Mouse (Mus musculus) activated CD4-positive, CD25-positive, alpha-beta regulatory T cell, adult 4 months (primary cell): ENCODE measurements around the gene Ubash3b. TPM values are rescaled to one million over a fixed set of nuclear protein-coding genes. Genes with fewer than 3 reads are reported as not detected.

Experiments used
- ATAC-seq: one replicate; pipeline ENCODE4 v1.8.0; 2017
- polyA plus RNA-seq, 2 experiments: library from polyadenylated mRNA; unstranded; fragments of 100-300 nt; shearing (Covaris generic); gene quantifications; one replicate each; pipeline ENCODE4 v1.2.1; 2017

Ubash3b gene
- polyA plus RNA-seq, 2 experiments from 2014 or later: 18.3 to 25.0 TPM

DNA sequence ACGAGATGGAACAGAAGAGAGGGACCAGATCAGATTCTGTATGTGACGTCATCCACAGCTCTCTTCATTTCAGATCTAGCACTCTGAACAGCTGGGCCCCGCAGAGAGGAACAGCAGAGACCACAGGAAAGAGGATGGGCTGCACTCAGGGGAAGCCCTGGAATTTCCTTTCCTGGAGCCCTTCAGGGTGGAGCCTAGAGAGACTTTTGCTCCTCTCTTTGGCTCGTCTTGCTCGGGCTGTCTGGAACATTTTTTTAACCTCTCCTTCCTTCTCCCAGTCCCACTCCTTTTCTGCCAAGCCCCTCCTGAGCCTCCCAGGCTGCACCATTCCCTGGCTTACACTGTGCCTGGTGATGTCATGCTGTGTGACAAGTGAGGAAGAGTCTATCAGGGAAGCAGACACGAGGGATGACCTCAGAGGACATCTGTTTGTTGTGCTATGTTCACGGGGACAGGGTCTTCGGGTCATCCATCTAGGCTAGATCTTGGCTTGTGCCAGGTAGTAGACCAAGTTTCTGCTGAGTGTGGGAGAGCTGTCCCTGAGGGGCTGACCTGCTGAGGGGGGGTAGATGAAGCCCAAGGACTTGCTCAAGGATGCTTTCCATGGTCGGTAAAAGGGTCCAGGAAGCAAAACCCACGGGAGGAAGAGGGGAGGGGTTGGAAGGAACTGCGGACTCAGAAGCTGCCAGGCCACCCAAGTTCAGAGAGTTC is 77.2 kb downstream of the Ubash3b start:
- peak; percentile 69 for ATAC-seq

DNA sequence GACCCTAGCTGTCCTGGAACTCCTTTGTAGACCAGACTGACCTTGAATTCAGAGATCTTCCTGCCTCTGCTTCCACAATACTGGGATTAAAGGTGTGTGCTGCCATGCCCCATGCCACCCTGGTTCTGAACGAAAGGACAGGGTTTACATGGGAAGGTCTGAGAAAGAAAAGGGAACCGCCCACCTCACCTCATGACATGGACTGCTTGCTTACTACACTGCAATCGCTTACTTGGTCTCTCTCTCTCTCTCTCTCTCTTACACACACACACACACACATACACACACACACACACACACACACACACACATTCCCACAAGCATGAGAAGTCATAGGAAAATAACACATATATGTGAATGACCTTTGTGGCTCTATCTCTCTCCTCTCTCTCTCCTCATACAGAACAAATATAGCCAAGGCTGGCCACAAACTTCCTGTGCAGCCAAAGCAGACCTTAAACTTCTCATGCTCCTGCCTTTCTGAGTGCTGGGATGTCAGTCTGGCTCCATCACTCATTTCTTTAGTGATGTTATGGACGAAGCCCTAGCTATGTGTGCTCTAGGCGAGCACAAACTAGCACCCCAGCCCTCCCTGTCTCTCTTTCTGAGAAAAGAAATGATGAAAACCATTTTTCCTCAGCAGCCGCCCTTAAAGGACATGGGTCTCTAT is 78.0 kb downstream of the Ubash3b start:
- ATAC-seq: peak; percentile 37

- ATAC-seq: peak; percentile 13
These were observed 78.6 kb downstream of the Ubash3b start for GRCm38 (mm10) chr9:41082891-41083290.

GRCm38 (mm10) chr9:41080877-41081276 is 80.6 kb downstream of the Ubash3b start:
- peak; percentile 58 for ATAC-seq

- no peak for ATAC-seq
These were observed 81.9 kb downstream of the Ubash3b start for GRCm38 (mm10) chr9:41079428-41080155.

DNA sequence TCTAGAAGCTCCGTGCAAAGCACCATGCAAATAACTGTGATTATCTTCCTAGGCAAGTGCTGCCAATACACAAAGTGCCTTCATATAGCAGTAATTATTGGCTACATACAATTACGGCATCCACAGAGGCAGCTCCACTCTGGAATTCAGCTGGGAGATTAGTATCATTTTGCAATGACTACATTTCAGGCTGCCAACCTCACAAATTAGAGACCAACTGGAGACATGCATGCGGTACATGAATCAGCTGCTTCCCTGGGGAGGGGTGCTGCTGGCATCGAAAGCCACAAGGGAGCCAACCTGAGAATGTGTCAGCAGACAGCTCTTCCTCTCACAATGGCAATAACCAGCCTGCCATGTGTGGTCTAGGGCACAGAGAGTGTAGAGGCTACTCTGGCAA is 83.3 kb downstream of the Ubash3b start:
- no peak for ATAC-seq

DNA sequence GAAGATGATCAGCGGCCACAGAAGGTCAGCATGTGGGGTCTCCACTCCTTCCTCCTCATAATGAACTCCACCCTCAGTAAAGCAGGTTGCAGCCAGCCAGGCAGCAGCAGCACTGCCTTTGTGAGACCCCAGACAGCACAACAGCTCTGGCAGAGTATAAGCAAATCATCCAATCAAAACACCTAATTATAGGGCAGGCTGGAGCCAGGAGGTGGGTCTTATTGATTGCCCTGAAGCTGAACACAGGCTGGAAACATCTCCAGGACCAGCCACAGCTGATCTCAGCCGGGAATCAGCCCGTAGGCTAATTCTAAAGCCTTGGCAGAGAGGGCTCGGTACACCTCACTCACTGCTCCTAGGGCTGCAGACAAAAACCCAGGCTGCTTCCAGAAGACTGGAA is 85.3 kb downstream of the Ubash3b start:
- no peak for ATAC-seq

GRCm38 (mm10) chr9:41075528-41075927 is 86.0 kb downstream of the Ubash3b start:
- ATAC-seq: no peak

GRCm38 (mm10) chr9:41073196-41074009 is 88.1 kb downstream of the Ubash3b start:
- peak; percentile 94 for ATAC-seq

GRCm38 (mm10) chr9:41072786-41073185 is 88.7 kb downstream of the Ubash3b start:
- ATAC-seq: peak; percentile 69

DNA sequence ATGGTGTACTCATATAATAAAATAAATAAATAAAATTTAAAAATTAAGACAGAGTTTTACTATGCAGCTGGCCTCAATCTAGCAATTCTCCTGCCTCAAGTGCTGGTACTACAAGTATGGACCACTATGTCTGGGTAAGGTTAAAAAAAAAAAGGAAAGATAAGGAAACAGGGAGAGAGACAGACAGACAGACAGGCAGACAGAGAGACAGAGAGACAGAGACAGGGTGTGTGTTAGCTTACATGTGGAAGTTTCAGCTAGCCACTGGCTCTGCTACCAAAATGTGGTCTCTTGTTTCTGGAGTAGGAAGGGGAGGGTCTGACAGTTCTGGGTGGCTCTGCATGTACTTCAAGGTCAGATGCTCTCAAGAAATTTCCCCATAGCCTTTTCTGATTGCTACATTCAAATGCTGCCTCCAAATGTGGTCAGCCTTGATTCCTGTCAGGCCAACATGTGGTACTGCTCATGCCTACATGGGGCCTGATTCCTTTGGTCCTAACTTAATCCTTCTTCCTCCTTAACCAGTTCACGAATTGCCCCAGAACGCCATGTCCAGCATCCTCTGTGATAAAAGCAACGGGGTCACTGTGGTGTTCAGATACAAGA is 89.5 kb downstream of the Ubash3b start:
- ATAC-seq: no peak

DNA sequence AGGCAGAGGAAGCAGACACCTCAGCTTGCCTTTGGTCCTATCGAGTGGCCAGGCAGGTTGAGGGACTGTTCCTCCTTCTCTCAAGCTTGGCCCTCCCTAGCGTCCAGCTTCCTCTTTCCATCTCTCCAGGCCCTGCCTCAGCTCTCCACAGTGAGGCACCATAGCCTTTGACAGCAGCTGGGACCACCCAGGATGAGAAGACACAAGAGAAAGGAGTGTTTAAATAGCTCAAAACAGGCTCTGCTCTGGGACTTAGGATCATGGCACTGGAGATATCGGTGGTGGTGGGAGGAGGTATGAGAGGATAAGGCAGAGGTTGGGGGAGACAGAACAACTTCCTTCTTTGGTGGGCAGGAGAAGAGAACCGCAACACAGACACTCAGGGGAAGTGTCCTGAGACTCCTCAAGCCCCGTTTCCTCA is 90.7 kb downstream of the Ubash3b start:
- ATAC-seq: no peak

DNA sequence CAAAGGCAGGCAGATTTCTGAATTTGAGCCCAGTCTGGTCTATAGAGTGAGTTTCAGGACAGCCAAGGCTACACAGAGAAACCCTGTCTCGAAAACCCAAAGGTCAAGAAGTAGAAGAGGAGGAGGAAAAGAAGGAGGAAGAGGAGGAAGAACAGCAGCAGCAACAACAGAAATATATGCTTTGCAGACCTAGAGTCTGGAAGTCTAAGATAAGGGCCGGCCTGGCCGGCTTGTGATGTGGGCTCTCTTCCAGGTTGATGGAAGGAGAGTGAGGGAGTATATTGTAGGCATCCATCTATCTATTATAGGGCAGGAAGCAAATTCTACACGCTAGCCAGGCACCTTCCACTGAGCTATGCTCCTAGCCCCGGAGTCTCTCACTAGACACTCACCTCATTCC is 92.0 kb downstream of the Ubash3b start:
- no peak for ATAC-seq

DNA sequence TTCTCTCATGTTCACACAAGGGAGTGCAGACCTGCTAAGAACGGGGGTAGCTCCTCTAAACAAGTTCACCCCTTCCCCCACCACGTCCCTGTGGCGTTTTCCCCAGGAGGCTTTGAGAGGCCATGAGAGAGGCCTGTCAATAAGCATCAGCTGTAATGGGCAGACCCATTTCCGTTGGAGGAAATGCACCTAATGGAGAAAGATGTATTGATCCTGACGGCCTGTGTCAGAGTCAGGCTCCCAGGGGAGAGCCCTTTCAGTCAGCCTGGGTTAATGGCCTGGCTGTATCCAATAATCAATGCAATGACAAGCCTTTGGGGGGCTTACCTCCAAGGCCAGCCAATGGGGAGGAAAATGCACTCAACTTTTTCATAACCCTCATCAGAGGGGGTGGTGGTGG is 100.1 kb downstream of the Ubash3b start:
- ATAC-seq: no peak

DNA sequence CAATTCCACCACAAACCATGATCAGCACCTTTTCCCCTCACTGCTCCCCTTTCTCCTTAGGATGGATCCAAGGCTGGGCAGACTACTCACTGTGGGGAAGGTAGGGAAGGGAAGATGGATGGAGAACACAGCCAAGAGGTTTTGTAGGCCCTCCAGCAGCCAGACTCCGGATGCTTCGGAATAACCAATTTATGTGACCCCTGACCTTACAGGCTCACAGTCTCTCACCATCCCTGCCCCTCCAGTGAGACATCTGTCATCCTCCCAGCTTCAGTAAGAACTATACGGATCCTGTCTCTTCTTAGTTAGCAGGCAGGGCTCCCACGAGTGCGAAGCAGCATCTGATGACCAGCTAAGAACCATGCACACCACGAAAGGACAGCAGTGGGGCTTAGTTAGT is 100.9 kb downstream of the Ubash3b start:
- ATAC-seq: no peak

- no peak for ATAC-seq
These were observed 102.5 kb downstream of the Ubash3b start for GRCm38 (mm10) chr9:41058765-41059535.

DNA sequence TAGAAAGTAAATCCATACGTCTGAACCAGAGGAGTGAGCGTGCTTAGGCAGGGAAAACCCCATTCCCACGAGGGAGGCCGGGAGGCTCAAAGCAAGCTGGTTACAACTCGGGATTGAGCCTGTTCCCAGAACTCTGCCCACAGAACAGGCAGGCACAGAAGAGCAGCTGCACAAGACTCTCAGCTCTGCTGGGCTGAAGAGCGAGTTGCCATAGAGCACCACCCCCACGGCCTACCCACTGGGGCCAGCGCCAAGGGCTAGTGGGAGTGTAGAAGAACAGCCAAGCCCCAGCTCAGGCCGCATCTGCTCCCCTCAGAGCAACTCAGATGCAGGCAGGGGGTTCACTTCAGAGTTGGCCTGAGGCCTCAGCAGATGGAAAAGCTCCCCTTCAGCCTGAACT is 107.3 kb downstream of the Ubash3b start:
- no peak for ATAC-seq

DNA sequence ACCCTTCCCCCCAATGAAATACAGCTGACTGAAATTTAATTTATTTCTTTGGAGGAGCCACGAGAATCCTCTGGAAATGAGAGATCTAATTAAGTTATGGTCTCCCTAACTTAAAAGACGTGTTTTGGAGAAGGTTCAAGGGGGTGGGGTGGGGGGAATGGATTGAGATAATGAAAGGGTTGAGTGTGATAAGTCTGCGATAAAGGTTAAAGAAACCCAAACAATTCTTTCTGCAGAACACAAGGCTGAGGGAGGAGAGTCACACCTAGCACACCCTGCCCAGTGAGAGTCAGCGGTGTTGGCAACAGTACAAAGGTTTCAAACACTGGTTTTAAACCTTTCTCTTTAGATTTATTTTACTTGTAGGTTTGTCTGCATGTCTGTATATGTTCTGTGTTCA is 108.0 kb downstream of the Ubash3b start:
- no peak for ATAC-seq

DNA sequence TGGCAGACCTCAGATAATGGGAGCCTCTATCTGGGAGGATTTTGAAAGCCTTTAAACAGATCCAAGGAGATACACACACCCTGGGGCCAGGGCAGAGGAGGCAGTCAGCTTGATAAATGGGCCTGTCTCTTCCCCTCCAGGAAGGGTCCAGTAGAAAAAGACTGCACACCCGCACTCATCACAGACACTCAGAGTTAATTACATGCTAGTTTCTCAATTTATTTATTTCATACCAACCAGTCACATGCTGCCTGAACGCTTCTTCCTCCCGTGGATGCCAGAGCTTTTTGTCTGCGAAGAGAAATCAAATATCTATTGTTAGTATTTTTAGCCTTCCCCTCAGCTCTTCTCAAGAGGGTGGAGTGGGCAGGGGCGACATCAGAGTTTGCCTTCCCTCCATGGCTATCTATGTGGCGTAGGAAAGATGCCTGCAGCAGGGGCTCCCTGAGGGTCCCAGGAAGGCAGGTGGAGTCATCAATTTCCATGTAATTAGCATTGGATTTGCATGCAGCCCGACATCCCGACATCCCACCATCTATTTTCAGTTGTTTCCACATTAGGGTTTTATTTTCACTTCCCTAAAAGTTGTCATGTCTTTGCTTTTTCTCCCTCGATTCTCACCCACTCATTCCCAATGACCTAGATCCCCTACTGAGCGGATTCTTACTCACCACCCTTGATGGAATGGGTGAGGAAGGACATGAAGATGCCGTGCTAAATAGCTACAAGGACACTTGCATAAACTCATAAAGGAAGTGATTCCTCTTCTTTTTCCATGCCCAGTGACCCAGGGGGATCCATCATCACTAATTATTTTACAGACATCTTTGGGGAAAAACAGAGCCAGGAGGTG is 110.2 kb downstream of the Ubash3b start:
- ATAC-seq: no peak

- no peak for ATAC-seq
These were observed 111.0 kb downstream of the Ubash3b start for GRCm38 (mm10) chr9:41050331-41051079.
